Mouse (Mus musculus) kidney, adult 8-10 months (tissue): ENCODE data around the gene Alpk1.

ENCODE experiments used
- DNase-seq, 2 experiments: peaks; one replicate each; pipeline ENCODE4 v3.0.0; 2022

The Alpk1 gene

DNA sequence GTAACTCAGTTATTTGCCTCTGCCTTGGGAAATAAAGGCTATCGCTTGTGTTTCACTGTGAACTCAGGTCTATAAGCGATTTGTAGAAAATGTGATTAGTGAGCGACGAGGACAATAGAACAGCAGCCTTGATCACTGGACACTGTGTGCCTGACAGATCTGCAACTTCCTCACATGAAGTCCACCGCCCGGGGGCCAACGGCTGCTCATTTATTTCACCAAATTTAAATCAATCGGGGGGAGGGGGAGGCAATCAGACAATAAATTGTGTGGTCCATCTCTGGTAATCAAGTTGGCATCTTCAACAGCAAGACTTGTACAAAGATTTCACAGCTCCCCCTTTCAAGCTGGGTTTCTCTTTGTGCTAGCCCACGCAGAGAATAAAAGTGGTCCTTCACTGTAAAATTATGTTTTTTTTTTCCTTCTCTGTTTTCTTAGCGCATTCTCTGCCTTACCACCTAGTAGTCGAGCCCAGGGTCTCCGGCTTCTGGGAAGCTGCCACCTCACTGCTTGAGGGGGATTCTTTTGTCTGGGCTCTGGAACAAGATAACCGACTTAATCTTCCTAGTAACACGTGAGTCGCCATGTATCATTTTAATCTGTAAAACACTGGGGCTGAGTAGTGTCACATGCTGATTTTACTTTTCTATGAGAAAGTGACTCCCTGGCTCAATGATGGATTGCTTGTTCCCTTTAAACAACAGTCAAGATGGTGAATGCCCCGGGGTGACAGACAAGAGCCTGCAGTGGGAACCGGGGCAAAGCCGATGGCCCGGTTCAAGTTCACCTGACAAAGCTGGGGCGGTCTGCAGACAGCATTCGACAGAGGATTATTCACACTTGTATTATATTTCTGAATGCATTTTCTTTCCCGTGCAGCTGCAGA lies 118.4 kb downstream of the Alpk1 start:
- no peak for DNase-seq

DNA sequence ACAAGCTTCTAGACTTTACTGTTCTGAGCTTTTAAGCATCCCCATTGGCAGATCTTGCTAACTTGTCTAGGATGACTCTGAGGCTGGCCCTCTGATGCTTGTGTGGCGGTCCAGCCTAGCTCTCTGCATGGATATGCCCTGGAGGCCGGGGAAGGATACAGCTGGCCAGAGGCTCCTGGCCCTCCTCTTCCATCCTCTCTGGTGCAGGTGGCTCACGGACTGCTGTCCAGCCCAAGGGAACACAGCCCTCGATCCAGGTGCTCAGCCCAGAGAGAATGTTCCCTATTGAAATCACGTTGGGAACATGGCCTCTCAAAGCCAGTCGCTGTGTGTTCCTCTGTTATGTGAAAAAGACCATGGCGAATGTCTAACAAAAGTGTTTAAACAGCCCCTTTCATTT lies 119.6 kb downstream of the Alpk1 start:
- DNase-seq = no peak

DNA sequence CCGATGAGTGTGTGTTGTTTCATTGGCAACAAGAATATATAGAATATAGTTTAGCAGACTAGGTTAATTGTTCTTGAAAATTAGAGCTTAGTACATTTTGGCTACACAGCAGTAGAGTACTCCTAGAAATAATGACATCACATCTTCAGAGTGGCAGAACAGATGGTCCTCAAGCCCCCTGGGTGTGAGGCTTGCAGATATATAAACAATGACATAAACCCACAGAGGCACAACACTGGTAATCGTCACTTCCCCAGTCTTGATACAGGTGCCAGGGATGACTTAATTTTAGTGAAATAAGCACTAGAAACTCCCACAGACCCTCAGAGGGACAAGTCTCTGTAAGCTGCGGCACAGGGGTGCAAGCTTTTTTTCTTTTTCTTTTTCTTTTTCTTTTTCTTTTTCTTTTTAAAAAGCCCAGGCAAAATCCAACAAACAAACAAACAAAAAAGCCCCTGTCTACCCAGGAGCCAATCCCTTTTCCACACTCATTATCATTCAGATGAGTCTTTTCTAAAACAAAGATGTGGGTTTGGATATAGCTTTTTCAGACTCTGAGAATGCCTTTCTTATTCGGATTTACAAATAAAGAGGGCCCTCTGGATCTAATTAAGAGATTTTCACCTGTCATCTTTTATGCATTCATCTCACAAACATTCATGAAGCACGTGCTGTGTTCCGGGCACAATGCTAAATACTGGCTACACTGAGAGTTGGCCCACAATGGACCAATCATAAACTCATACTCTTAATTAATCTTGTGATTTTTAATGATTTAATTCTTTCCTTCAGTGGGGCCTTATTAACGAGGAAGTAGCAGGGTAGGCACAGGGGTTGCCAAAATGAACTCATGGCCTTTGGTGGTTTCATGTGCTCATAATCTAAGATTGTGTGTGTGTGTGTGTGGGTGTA lies 128.3 kb downstream of the Alpk1 start:
- no peak for DNase-seq

DNA sequence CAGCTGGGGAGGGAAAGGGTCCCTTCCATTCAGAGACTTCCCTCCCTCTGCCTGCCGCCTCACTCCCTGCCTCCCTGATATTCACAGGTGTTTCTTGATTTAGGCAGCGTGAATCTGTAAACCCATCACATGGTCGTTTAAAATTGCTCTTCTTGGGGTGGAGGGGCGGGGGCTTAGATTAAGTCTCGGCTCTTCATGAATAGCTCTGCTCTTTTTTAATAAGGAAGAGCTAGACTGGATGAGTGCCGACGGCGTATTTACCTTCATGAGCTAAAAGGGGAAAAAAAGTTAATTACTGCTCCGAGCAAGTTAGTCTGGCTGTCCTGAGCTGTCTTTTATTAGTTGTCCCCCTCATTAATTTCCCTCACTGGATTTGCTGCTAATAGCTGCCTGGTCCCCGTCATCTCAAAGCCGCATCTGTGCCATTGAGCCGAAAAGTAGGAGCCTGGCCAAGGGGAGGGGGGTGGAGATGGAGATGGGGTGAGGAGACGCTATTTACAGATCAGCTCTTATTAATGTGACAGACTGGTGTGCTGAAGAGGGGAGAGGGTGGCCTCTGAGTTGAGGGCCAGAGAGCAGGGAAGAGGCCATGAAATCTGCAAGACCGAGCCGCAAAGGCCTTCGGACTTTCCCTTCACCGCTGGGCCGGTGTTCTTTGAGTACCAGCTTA lies 134.0 kb downstream of the Alpk1 start:
- no peak for DNase-seq

DNA sequence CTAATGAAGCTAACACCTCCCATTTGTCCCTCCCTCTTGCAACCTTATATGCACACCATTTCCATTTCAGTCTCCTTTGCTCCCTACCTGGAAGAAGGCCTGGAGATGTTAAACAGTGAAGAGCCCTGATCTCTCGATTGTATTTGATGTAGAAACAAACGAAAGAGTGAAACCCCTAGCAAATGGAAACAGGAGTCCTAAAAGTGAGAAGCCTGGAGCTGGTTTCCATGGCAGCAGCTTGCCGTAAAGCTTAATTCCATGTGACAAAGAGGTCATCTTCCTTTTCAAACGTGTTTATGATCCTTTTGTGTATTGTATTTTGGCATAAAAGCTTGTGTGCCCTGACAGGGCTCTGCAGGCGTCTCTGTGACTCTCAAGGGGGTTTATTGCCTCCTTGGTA lies 138.1 kb downstream of the Alpk1 start:
- no peak for DNase-seq

DNA sequence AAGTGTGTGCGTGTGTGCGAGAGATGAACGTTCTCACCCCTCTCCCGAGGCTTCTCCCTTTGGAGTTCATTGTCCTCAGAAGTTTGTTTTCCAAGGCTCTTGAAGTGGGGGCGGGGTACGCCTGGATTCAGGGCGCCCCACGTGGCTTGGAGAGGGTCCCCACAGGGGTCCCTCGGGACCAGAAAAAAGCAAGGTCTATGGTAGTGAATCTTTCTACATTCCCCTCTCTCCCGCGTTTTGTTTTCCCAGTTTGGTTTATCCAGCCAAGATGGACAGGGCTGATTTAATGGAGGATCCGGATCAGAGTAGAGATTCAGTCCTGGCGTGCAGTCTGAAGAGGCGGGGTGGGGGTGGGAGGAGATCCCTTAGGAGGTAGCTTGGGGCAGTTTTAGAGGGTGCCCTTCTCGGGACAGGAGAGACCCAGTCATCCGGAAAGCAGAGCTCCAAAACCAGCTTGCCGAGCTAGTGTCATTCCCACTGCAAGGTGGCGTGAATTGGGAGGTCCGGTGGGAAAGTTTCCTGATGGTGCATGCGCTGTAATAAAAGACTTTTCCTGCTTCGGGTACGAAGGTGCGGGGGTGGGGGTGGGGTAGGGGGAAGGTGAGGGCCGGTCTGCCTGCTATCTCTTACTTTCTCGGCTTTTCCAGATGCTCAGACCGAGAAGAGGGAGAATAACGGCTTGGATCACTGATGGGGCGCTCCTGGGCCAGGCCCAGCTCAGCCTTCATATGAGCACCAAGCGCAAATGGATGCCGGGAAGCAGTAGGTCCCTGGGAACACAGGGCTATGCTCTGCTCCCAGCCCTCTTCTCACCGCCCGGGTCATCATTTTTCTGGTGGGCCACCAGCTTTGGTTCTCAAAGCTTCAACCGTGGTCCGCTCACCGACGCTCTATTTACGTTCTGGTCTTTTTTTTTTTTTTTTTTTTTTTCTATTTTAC lies 139.3 kb downstream of the Alpk1 start:
- DNase-seq = peak; percentile 14 to 53

DNA sequence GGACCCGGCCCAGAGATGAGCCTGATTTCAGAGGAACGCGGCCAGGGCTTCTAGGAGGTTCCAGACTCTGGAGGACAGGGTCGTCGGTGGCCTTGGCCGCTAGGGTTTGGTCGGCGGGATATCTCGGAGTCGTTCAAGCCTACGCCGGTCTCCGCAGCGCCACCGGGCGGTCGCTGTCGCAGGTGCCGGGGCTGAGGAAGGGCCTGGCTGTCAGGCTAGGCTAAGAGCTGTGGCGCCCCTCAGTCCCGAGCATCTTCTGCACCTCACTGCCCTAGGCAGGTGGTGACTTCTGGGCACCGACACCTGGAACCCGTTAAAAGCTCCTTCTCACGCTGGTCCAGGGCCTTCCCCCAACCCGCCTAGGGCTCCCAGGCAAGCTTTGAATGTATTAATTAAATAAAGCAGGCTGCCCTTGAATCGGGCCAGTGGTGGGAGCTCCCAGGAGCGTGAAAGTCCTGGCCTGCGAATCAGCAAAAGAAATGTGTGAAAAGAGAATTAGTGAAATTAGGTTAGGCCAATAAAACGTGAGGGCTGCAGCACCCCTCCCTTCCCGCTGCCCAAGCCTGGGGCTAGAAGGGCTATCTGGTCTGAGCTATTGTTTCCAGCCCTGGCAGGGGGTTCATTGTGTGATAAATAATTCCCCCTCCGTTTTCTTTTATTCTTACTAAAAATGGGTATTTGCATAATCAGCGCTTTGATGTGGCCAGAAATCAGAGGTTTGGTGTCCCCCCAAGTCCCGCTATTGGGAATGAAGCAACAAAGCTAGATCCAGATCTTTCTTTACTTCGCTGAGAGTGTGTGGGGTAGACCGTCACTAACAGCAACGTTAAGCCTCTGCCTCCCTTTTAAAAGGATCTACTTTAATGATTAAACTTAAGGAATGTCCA lies 140.2 kb downstream of the Alpk1 start:
- DNase-seq = peak in 1 of 2 experiments; percentile 44

DNA sequence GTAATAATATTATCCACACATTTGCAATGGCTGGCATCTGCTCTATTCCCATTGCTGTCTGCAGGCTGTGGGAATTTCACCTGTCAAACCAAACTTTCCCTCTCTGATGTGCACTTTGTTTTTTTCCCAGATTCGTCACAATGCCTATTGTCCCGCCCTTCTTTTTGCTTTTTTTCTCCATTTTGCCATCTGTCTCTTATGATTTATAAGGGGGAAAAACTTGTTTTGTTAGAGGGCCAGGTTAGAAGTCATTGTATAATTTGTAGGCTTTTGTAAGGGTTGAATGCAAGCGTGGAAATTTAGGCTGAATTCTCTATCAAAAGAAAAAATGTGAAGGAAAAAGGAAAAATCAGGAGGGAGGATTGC lies 145.4 kb downstream of the Alpk1 start:
- DNase-seq = no peak

DNA sequence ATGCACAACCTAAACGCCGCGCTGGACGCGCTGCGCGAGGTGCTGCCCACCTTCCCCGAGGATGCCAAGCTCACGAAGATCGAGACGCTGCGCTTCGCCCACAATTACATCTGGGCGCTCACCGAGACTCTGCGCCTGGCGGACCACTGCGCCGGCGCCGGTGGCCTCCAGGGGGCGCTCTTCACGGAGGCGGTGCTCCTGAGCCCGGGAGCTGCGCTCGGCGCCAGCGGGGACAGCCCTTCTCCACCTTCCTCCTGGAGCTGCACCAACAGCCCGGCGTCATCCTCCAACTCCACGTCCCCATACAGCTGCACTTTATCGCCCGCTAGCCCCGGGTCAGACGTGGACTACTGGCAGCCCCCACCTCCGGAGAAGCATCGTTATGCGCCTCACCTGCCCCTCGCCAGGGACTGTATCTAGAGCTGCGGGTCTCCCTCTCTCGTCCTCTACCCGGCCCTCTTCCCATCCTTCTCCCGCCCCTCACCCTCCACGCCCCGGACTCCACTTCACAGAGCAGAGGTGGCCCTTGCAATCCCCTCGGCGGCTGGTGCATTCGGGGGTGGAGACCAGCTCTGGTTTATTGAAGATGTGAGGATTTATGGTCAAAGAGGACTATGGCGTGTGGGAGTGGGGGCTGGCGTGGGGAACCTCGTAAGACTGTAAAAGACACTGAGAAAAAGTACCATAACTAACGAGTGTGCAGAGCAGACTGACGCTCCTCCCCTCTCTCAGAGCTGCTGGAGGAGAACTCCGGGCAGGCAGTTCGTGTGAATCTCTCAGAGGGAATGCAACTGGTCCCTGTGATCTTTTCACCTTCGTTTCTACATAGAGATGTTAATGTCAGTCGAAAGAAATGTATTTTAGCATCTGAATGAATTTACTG lies 146.0 kb downstream of the Alpk1 start:
- peak; percentile 37 to 66 for DNase-seq

DNA sequence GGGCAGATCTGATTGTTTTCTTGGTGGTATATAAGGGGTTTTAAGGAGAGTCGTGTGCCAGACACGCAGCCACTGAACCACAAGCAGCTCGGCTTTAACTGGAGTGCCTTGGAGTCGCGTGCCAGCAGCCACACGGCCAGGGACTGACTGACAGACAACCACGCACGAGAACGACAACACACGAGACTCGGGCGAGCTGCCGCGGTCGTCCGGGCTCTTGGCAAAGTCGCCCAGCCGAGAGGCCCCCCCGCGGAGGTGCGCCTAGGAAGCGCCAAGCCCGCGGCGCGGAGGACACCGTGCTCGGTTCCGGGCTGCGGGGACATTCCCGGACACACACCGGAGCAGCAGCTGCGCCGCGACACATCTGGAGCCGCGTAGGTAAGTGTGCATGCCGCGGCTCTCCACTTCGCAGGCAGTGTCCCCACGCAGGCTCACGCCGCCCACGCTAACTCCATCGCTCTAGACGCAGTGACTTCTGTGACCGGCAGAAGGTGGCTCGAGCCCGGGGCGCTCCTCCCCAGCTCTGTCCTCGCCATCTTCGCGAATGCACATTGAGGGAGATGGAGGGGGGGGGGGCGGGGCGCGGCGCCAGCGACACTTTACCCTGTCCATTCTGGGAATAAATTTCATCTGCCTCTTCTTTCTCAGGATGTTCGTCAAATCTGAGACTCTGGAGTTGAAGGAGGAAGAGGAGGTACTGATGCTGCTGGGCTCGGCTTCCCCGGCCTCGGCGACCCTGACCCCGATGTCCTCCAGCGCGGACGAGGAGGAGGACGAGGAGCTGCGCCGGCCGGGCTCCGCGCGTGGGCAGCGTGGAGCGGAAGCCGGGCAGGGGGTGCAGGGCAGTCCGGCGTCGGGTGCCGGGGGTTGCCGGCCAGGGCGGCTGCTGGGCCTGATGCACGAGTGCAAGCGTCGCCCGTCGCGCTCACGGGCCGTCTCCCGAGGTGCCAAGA lies 147.0 kb downstream of the Alpk1 start, which contains the start of gene Neurog2:
Neurog2 (plus strand) TSS at position 56 of the 953 bp plus-strand sequence.
- DNase-seq = peak in 1 of 2 experiments; percentile 11

DNA sequence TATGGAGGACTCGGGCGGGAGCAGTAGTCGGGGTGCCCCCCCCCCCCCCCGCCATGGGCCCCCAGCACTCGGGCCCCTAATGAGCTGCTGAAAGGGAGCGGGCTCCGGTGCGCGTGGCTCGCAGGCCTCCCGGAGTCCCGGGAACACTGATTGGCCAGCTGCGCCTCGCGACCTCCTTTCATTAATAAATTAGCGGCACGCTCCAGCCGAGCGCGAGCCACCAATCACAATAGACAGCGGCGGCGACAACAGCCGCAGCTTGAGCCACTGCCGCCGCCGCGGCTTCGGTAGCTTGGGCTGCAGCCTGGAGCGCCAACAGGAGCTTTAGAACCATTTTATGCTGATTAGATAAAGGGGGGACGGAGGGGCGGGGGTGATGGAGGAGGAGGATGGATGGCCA lies 147.8 kb downstream of the Alpk1 start:
- DNase-seq = peak in 1 of 2 experiments; percentile 23

DNA sequence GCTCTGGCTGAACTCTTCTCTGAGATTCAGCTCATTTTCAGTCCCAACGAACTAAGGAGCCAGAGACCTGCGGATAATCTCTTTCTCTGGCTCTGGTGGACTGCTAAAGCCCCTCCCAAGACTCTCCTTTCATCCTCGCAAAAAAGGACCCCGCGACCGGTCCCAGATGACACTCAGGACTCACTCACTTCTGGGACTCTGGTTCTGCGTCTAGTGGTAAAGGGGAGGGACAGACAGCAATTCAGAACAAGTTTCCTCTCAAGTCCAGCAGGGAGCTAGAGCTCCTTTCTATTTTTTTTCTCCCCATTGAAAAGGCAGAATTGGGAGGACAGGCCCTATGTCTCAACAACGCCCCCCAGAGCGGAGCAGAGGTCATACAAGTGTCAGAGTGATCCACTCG lies 148.7 kb downstream of the Alpk1 start:
- no peak for DNase-seq

DNA sequence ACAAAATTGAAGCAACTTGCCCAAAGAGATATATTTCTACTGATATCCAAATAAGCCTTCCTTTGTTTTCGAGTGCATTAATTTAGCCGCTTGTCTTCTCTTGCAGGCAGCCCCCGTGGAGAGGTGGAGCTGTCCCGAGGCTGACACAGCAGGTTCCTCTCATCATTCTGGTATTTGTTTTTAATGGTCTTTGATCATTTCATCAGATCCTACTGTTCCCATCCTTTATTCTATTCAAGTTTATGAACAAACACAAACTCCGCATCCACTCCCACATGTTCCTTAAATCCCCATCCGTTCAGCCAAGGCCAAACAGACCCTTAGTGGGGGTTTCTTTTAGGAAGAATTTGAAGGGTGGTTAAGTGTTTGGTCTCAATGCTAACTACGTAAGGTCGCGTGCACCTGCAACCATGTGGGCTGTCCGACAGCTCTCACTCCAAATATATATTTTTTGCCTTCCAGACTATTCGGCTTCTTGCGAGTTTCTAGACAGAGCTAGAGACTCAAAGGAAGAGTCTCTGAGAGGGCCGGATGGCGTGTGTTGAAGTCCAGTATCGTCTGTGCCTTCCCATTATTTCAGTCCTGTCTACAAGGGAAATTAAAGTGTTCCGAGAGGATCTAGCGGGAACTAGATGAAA lies 149.5 kb downstream of the Alpk1 start:
- peak in 1 of 2 experiments; percentile 2 for DNase-seq

DNA sequence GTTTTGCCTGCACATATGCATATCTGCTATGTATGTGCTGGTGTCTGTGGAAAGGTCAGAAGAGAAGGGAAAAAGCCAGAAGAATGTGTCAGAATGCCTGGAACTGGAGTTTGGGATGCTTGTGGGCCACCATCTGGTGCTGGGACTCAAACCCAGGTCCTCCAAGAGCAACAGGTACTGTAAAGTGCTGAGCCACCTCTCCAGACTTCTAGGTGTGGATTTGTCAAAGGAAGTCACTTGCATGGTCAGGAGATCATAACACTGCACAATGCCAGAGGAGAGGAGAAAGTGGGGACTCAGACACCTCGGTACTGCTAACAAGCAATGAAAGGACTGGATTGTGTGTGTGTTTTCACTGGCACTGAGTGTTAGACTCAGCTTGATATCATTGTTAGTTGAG lies 150.1 kb downstream of the Alpk1 start:
- DNase-seq = no peak

DNA sequence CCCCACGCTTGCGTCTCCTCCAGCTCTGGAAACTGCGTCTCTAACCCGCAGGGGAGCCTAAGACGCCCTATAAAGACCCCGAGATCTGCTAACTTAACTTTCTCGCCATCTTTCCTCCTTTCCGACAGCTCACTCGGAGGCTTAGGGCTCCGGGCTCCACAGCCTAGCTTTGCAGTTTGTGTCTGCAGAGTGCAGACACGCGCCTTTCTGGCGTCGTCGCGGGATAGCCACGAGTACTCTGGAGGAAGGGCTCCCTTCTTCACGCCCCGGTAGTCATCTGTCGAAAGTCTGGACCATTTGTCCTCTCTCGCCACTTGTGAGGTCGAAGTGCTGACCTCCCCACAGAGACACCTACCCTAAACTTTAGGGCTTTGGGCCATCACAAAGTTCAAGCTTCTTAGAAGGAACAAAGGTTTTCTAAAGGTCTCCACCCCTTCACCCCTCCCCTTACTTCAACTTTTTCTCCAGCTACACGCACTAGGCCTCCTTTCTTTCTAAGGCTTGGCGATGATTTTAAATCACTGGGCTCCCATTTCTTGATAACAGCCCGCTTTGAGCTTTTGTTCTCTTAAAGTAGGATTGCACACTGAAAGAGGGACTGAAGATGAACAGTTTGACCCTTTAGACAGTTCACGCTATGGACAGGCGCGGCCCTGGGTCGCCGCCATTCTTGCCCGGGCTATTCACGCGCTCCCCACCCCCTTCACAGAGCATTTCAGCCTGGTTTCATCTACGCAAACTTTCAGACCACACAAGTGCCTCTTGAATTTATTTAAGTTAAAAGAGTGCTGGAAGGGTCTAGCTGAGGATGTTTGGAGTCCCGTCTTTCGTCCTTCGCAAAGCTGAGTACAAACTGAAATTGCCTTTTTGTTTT lies 151.8 kb downstream of the Alpk1 start:
- DNase-seq = peak in 1 of 2 experiments; percentile 33

DNA sequence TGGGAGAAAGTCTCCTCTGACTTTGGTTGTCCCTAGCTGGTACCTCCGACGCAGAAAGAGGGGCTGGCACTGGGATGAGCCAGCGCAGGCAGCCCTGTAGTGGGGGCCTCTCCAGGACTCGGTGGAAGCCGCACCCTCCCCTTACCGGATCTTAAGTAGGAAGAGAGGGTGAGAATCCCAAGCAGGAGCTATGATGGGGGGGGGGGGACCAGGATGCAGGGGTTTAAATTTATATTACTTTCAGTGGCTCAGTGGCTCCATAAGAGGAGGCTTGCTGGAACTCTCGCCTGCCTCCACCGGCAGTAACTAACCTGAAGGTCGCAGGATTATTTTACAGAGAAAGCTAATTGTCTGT lies 152.4 kb downstream of the Alpk1 start:
- DNase-seq = no peak
